Mouse (Mus musculus) CD4-positive, CD25-positive, alpha-beta regulatory T cell, adult 2 months (primary cell): Measurements from ENCODE around the gene Trim14.

Source experiments
- DNase-seq: peaks from one replicate; pipeline ENCODE4 v3.0.0-alpha.2; 2012; ENCODE audit warnings: low read depth, low spot score

Trim14 gene

DNA sequence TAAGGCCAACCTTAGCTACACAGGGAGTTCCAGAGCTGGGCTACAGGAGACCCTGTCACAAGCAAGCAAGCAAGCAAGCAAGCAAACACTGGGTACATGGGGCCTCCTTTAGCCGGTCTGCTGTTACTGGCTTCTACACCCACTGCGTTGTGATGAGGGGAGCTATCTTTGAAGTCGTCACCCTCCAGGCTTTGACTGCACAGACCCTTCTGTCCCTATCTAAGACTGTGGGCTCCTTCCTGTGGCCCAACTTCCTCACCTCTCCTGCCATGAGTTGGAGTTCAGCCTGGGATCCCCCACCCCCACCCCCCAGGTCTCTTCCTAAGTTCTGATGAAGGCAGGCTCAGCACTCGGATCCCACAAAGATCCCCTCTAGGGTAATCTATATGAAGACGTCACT lies 26.1 kb upstream of the Trim14 start:
- DNase-seq, result no peak

GRCm38 (mm10) chr4:46560069-46560705 lies 24.2 kb upstream of the Trim14 start:
- DNase-seq, result peak; percentile 45

GRCm38 (mm10) chr4:46558672-46559667 lies 23.0 kb upstream of the Trim14 start:
- DNase-seq, result no peak

- peak; percentile 68 for DNase-seq
Measured at GRCm38 (mm10) chr4:46556933-46557332, 21.0 kb upstream of the Trim14 start.

DNA sequence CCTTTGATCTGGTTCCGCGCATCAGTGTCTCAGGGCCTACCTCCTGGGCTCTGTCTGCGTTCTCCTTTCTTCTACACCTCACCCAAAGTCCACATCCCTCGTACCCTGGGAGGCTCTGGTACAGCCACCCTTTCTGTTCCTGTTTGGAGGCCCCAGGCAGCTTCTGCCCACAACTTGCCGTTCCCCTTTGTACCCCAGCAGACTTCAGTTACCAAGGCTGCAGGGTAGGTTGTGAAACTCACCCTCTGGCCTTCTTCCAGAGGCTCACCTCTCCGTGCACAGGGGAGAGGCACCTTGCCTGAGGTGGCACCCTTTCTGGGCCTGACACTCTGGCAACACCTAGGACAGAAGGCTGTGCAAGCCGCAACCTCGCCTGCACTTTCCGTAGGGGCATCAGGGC lies 19.8 kb upstream of the Trim14 start:
- no peak for DNase-seq

- DNase-seq, result no peak
Measured at GRCm38 (mm10) chr4:46554295-46555069, 18.5 kb upstream of the Trim14 start.

- peak; percentile 56 for DNase-seq
Measured at GRCm38 (mm10) chr4:46553864-46554263, 17.9 kb upstream of the Trim14 start.

DNA sequence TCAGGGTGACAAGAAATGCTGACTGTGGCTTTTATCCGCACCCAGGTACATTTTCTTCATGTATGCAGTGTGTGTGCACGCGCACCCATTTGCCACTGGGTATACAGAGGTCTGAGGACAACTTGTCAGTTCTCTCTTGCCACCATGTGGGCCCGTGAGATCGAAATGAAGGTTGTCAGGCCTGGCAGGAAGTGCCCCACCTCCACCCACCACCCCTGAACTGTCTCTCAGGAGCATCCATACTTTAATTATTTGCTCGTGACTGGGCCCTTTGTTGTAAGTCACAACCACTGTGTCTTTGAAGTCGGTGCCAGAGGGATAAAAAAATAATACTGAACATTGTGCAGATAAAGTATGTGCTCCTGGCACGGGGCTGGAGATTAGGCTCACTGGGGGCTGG lies 14.5 kb upstream of the Trim14 start:
- peak; percentile 58 for DNase-seq

- DNase-seq, result no peak
Measured at GRCm38 (mm10) chr4:46549979-46550378, 14.0 kb upstream of the Trim14 start.

DNA sequence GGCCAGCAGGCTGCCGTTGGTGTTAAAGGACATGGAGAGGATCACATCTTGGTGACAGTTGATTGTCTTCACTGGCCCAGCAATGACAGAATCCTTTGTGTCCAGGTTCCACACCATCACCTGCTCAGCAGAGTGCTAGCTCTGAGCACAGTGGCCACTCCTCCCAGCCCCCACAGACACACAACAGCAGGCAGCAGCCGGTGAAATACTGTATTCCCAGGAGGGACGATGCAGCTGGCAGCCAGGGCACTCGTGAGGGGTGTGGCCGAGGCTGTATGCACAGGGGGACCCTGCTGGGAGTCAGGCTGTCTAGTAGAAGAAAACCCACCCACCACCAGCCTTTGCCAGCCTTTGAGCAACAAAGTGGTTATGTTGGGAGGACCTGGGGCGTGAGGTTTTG lies 10.8 kb upstream of the Trim14 start:
- DNase-seq, result no peak

DNA sequence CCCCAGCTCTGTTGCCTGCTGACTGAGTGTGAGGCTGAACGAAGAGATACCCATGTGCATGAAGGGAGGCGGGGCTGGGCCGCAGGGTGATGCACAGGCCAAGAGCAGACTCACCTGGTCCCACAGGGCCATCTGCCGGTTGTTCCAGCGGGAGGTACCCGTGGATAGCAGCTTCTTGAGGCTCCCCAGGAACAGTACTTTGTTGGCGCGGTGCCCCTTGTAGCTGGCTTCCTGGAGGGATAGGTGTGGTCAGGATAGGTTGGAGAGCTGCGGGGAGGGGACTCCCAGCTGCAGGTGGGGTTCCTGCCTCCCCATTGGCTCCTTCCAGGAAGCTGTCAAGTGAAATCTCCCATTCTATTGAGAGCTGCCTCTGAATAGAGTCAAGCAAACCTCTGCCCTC lies 9.6 kb upstream of the Trim14 start:
- no peak for DNase-seq

DNA sequence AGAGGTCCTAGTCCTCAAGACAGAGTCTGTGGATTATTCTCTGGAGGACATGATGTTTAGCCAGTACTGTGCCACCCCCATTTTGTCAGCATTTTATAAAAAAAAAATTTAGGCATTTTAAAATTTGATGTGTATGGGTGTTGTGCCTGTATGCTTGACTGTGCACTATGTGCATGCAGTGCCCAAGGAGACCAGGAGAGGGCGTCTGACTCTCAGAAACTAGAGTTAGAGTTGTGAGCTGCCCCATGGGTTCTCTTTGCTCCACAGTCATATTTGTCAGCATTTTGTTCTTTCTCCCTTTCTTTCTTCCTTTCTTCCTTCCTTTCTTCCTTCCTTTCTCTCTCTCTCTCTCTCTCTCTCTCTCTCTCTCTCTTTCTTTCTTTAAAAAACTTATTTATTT lies 8.4 kb upstream of the Trim14 start:
- DNase-seq, result peak; percentile 85

- DNase-seq, result no peak
Measured at GRCm38 (mm10) chr4:46543366-46544050, 7.6 kb upstream of the Trim14 start.

DNA sequence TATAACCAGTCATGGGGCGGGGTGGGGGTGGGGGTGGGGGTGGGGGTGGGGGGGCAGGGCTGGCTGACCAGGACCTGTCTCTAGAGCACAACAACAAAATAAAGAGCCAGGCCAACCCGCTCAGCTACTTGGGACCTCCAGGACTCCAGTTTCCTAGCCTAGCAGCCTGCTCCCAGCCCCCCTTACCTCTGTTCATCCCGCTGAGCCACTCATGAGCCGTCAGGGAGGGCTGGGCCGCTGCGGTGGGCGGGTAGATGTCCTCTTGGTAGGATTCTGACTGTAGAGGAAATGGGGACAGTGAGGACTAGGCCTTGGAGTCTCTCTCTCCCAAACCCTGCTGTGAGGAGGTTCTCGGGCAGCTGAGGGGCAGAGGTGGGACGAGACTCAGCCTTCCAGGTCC lies 5.8 kb upstream of the Trim14 start:
- DNase-seq, result no peak

GRCm38 (mm10) chr4:46539167-46539566 lies 3.2 kb upstream of the Trim14 start:
- DNase-seq, result no peak

DNA sequence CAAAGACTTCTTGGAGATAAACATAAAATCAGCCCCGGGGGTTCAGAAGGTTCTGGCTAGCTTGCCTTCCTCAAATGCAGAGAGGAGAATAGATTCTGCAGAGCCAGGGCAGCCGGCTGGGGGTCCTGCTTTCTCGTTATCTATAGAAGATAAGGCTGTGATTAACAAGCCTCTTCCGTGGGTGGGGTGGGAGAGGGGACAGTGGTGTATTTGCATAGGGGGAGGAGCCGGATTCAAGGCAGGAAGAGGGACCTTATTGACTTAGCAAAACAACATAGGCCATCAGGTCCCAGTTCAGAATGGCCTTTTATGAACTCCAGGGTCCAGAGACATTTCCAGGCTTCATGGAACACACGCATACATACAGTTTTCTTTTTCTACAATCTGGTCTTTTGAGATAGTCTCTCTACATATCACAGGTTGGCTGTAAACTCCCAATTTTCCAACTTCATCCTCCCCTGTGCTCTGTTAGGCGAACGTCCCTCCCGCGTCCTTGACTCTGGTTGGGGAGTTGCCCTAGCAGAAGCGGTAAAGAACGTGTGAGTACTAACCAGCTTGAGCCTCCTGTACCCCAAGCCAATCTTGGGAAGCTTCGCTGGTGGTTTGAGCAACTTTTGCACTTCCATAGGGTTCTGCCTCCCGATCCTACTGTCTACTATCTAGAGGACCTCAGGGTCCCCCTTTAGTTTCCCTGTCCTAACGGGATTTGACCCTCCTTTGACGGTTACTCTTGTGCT lies 679 bp downstream of the Trim14 start:
- peak; percentile 76 for DNase-seq

DNA sequence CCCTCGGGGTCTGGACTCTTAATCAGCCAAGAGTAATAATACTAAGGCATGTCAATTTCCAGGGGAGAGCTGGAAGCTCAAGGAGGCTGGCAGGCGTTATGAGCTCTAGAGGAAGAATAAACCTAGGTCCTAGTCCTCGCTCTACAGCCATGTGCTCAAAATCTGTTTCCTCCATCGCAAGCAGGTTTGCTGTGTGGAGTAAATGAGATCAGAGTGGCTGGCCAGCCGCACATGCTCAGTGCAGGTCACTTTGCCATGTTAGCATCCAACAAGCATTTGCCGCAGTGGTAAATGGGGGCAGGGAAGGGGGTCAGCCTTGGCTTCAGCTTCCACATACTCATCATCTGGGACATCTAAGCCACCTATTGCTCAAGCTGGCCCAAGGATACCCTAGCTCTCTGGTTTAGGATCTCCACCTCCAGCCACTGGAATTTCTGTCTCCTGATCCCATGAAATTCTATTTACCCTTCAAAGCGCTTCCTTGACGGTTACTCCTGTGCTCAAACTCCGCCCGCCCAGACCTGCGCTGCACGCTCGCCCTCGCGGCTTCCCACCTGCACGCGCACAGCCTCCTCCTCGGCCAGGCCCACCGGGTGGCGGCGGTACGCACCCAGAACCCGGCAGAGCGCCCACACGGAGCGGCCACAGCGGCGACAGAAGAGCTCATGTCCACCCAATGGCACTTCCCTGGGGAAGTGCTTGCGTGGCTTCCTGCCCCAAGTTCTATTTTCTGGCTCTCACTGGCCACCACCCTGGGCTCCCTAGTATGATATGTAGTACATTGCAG lies 1.8 kb downstream of the Trim14 start:
- DNase-seq, result peak; percentile 62

DNA sequence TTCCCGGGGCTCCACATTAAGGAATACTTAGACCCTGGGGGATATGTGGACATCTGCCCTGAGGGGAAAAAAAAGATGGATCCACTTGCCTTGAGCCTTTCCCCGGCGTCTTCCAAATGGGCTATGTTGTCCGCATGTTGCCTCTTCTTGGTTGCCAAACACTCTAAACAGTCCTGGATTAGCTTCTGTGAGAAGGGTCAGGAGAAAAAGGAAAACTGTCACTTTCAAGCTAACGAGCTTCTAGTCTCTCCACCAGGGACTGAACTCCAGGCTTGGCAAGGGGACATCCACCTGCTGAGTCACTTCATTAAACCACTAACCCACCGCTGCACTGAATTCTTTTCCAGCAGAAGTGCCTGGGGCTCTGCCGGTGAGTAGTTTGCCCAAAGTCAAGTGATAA lies 3.0 kb downstream of the Trim14 start:
- no peak for DNase-seq

DNA sequence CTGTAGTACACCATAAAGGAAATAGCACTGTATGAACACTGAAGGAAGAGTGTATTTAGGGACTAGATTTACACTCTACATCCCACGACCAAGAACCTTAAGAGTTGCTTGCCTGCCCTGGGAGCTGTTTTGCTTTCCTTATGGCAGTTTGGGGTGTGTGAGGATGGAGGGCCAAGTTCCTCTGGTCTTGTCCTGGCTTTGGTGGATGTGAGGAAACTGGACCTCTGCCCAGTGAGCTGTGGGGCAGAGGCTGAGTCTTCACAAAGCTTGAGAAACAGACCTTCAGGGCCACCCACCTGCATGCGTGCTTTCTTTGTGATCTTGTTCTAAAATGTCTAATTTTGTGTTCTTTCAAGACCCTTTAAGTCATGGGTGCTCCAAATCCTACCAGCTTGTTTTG lies 3.4 kb downstream of the Trim14 start:
- DNase-seq, result no peak

GRCm38 (mm10) chr4:46529722-46530121 lies 6.2 kb downstream of the Trim14 start:
- no peak for DNase-seq
